Mouse (Mus musculus) mesoderm, embryonic 11.5 days (tissue): Measurements from ENCODE around the gene Gm20388.
"Not testable (repeated sequence)": the region's sequence is repeated elsewhere in the genome, so short reads cannot be mapped to it uniquely, and the experiment has no call there.

Source experiments
- DNase-seq: peaks from one replicate; pipeline ENCODE4 v3.0.0-alpha.2; 2012; ENCODE audit warnings: low read depth, low spot score

The Gm20388 gene

GRCm38 (mm10) chr8:124011989-124012586 is 4101.4 kb downstream of the Gm20388 start:
- DNase-seq, result no peak

DNA sequence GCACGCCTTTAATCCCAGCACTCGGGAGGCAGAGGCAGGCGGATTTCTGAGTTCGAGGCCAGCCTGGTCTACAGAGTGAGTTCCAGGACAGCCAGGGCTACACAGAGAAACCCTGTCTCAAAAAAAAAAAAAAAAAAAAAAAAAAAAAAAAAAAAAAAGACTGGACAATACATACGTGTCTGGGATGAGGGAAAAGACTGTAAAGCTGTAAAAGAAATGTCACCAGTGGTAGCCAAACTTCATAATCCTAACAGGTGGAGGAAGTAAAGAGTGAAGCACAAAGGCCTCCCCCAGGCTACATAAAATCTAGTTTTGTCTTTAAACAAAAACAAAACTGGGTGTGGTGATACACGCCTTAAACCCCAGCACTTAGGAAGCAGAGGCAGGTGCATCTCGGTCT is 4103.7 kb downstream of the Gm20388 start:
- DNase-seq, result not testable (repeated sequence)

DNA sequence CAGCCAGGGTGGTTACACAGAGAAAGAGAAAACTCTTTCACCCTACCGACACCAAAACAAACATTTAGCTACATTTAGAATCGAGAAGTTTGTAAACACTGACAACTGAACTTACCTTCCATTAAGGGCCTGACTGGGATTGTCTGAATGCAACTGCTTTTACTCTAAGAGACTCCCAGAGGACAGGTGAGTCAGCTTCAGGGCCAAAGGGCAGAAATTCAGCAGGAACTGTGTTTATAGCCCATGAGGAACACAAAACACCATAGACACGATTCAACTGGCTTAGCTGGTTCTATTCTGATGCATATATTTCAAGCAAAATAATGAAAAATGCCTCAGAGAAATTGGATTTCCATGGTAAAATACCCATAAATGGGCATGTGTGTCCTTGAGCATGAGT is 4104.1 kb downstream of the Gm20388 start:
- DNase-seq, result no peak

- DNase-seq, result peak; percentile 14
Observed at GRCm38 (mm10) chr8:124019782-124020181, 4109.1 kb downstream of the Gm20388 start.

GRCm38 (mm10) chr8:124020439-124021236 is 4110.0 kb downstream of the Gm20388 start:
- DNase-seq, result peak; percentile 86

DNA sequence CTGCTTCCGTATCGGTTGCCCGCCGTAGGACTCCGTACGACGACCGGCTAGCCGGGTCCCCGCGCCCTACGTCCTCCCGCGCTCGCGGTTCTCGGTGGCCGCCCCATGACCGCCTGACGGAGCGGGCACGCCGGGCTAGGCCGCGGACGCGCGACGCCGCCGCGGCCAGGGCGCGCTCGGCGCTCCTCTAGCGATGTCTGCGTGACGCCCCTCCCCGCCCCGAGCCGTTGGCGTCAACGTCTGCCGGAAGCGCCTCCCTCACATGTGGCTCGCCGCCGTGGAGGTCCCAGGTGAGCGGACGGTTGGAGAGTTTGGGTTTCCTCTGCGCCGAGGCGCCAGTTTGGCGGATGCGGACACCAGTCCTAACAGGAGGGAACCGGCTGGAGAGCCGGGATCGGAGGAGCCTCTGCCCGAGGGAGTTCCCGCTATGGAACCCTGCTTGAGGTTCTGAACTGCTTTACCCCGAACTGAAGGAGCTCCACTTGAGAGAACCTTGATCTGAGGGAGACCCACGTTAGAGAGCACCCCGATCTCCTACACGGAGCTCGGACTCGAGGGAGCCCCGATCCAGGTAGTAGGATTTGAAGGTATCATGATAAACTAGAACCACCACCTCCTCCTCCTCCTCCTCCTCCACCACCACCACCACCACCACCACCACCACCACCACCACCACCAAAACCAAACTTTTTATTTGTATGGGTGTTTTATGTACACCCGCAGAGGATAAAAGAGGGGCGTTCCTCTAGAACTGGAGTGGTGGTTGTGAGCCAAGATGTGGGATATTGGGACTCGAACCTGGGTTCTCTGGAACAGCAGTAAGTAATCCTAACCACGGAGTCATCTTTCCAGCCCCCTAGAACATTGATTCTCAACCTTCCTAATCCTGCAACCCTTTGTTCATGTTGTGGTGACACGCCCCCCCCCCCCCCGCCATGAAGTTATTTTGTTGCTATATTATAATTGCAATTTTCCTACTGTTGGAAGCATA is 4110.9 kb downstream of the Gm20388 start, which contains the start of the genes Taf5l and Urb2:
Gene Taf5l, minus strand, starts transcription at position 161 of the 991 bp plus-strand sequence.
Gene Urb2, plus strand, starts transcription at position 272 of the 991 bp plus-strand sequence.
- DNase-seq, result peak; percentile 93

DNA sequence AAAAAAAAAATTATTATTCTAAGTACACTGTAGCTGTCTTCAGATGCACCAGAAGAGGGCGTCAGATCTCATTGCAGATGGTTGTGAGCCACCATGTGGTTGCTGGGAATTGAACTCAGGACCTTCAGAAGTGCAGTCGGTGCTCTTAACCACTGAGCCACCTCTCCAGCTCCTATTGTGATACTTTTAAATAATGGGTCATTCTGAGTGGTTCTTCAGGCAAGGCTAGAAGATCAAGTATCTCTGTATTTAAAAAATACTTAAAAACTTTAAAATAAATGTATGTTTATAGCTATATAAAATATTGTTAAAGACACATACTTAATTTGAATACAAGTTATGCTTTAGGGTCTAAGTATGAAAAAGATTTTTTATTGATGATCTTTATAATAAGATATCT is 4115.6 kb downstream of the Gm20388 start:
- DNase-seq, result not testable (repeated sequence)

- DNase-seq, result no peak
Observed at GRCm38 (mm10) chr8:124027831-124028230, 4117.2 kb downstream of the Gm20388 start.

- DNase-seq, result no peak
Observed at GRCm38 (mm10) chr8:124033400-124033799, 4122.8 kb downstream of the Gm20388 start.

GRCm38 (mm10) chr8:124038121-124038520 is 4127.5 kb downstream of the Gm20388 start:
- no peak for DNase-seq

GRCm38 (mm10) chr8:124039351-124039750 is 4128.7 kb downstream of the Gm20388 start:
- DNase-seq, result no peak

DNA sequence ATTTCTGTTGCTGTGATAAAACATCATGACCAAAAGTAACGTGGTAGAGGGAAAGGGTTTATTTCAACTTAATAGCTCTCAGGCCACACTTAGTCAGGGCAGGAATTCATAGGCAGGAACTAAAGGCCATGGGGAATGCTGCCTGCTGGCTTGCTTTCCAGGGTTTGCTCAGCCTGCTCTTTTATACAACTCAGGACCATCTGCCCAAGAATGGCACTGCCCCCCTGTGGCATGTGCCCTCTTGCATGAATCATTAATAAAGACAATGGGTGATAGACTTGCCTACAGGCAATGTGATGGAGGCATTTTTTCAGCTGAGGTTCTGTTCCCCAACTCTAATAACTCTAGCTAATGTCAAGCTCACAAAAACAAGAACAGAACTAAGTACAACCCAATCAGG is 4131.6 kb downstream of the Gm20388 start:
- no peak for DNase-seq

GRCm38 (mm10) chr8:124044421-124044820 is 4133.8 kb downstream of the Gm20388 start:
- DNase-seq, result no peak

DNA sequence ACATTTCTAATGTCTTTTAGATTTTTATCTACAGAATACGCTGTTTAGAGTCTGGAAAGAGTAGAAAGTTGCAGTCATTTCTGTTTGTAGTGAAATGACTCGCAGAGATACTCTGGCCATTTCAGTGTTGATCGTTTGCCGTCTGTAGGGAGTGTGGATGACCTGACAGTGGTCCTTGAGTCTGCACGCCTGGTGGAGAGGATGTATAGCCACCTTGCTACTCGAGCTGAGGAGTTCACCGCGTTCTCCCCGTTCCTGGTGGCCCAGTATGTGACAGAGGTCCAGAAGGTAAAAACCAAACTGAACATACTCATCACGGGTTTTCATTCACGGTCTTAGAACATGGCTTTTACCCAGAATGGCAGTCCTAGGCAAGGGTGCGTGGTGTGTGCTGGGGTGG is 4134.3 kb downstream of the Gm20388 start:
- DNase-seq, result no peak

- no peak for DNase-seq
Observed at GRCm38 (mm10) chr8:124045856-124046255, 4135.2 kb downstream of the Gm20388 start.

DNA sequence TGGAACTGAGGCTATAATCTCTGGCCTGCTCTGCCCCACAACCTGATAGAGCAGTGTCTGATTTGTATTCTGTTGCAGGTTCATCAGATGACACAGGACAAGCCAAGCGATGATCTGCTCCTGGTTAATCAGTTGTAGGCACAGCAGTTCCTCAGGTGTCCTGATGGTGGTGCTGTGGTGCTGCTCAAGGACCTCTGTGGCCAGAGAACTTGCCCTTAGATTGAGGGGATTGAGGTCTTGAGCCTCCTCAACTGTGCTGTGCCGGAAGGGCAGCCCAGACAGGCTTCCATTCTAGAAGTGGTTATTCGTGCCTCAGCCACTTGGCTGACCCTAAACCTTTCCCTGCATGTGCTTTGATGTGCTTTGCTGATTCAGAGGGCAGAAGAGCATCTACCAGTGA is 4141.5 kb downstream of the Gm20388 start:
- peak; percentile 76 for DNase-seq

- no peak for DNase-seq
Observed at GRCm38 (mm10) chr8:124052568-124052967, 4141.9 kb downstream of the Gm20388 start.

DNA sequence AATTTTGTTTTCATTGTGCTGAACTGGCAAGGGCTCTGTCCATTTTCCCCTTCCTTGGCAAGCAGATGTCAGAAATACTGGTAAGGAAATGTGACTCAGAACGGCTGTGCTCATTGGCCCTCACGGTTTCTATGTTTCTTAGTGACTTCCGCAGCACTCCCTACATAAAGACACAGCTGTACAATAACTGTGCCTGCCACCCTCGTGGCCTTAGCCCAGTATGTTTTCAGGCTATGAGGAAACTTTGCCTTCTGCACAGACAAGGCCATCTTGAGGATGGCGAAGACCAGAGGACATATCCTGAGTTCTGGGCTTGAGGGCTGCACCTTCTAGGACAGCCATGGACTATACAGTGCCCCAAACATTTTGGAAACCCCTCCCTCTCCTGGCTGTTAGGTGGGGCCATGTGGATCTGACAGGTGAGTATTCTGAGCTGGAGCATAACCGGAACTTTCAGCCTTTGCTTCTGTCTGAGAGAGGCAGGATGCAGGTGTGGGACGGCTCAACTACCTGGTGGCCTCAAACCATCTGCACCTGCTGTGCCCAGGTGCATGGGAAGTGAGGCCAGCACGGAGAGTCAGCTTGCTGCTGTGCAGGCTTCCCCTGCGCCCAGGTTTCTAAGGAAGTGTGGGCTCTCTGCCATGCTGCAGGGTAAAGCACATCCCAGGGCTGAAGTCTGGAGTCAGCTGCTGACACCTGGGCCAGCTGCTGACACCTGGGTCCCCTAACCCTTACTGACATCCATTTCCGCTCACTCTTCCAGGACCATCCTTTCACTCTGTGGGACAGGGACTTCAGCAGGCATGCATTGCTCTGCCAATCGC is 4146.4 kb downstream of the Gm20388 start:
- no peak for DNase-seq

- peak; percentile 40 for DNase-seq
Observed at GRCm38 (mm10) chr8:124066325-124067058, 4155.9 kb downstream of the Gm20388 start.
